Mouse (Mus musculus) heart, postnatal 25 days (tissue): ENCODE results near the gene Olfr502. TPM values are rescaled to one million over a fixed set of nuclear protein-coding genes. Genes with fewer than 3 reads are reported as not detected.
"Not testable (repeated sequence)": the region's sequence is repeated elsewhere in the genome, so short reads cannot be mapped to it uniquely, and the experiment has no call there.

Experiments used
- DNase-seq: peaks from one replicate; pipeline ENCODE4 v3.0.0; 2022; ENCODE audit warnings: low spot score
- intact Hi-C: fragments of 180-260 bp; cut with DNase I; formaldehyde crosslinking; loops from one replicate; pipeline ENCODE4 v1.15.1; 2025
- total RNA-seq, 2 experiments: library from RNA; stranded (reverse); gene quantifications; 2 replicates each; pipeline ENCODE4 v1.2.3; 2021

Gene Olfr502
- total RNA-seq: not detected

DNA sequence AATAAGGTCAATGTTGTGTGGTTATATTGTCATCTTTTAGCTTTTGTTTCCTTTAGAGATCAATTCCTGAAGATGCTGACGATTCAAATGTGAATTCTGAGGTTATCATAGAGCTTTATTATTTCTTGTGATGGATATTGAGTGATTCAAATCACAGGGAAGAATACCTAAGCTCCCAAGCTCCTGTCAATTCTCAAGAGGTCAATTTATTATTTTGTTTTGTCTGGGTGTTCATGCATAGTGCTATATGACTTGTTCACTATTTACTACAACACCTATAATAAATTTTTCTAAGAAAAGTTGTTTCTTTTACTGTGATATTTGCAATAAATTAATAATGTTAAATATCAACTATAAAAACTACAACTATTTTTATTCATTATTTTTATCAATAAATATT, at the start of gene Olfr502:
Gene Olfr502, minus strand, starts transcription at position 101 of the 400 bp plus-strand sequence.
- DNase-seq: no peak
- intact Hi-C loops: no loop called here

GRCm38 (mm10) chr7:108565693-108566092, 40.8 kb upstream of the Olfr502 start, which contains the start of gene Olfr504:
TSS of gene Olfr504 (minus strand) at chr7:108565793.
- no peak for DNase-seq
- intact Hi-C loops: no loop called here

- DNase-seq, intact Hi-C loops: not testable (repeated sequence)
Measured at GRCm38 (mm10) chr7:108544227-108544626, 19.4 kb upstream of the Olfr502 start, which contains the start of gene Olfr503. TSS of gene Olfr503 (plus strand) at chr7:108544527.

GRCm38 (mm10) chr7:108542416-108542815, 17.6 kb upstream of the Olfr502 start:
- intact Hi-C loops: no loop called here
- DNase-seq: no peak

Other genes with a start within 250 kb of the Olfr502 start
- gene Olfr490, start 236.1 kb downstream of the Olfr502 start, total RNA-seq: not detected
- gene Olfr491, start 211.6 kb downstream of the Olfr502 start, total RNA-seq: not detected
- gene Olfr492, start 201.4 kb downstream of the Olfr502 start, total RNA-seq: not detected
- not detected for gene Olfr493, start 178.1 kb downstream of the Olfr502 start, total RNA-seq
- not detected for gene Olfr494, start 159.7 kb downstream of the Olfr502 start, total RNA-seq
- gene Olfr495, start 131.9 kb downstream of the Olfr502 start, total RNA-seq: not detected
- not detected for gene Olfr497, start 104.6 kb downstream of the Olfr502 start, total RNA-seq
- gene Olfr498, start 59.7 kb downstream of the Olfr502 start, total RNA-seq: not detected
- not detected for gene Olfr503, start 19.5 kb upstream of the Olfr502 start, total RNA-seq
- gene Olfr504, start 40.7 kb upstream of the Olfr502 start, total RNA-seq: not detected
- not detected for gene Olfr506, start 85.7 kb upstream of the Olfr502 start, total RNA-seq
- not detected for gene Olfr507, start 96.7 kb upstream of the Olfr502 start, total RNA-seq
- gene Olfr508, start 104.9 kb upstream of the Olfr502 start, total RNA-seq: not detected
- gene Olfr509, start 126.8 kb upstream of the Olfr502 start, total RNA-seq: not detected
- not detected for gene Olfr510, start 141.4 kb upstream of the Olfr502 start, total RNA-seq
- gene Olfr512, start 188.3 kb upstream of the Olfr502 start, total RNA-seq: not detected
- not detected for gene Olfr513, start 225.9 kb upstream of the Olfr502 start, total RNA-seq